Mouse (Mus musculus): ENCODE measurements around the gene Rhbdl1. TPM values are rescaled to one million over a fixed set of nuclear protein-coding genes. Genes with fewer than 3 reads are reported as not detected.

Rhbdl1 gene
- polyA plus RNA-seq, 1 experiment, result 2.1 TPM

DNA sequence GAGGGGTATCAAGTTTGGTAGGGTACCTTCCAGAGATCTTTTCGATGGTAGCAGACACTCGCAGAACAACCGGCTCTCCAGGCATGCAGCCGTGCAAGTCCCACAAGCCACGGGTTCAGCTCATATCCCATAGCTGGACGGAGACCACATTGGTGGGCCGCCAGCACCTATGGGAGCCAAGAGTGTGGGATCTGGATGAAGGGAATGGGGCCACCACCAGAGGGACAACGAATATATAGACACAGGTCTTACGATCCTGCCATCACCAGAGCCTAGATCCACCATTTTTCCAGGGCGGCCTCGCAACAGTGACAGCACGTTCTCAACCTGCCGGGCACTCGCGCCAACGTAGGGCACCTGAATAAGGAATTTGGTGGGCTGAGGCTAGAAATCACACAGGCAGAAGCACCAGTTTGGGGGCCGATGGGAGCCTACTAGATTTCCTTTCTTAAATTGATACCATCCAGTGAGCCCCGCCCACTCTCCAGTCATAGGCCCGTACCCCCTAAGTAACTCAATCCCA lies 45.7 kb downstream of the Rhbdl1 start:
- peak overlapping the region; percentile 93 for H3K4me3 ChIP-seq (ENCODE audit: control insufficient read depth, low read depth, low read length)
- H3K36me3 ChIP-seq (ENCODE audit: control insufficient read depth, insufficient read depth, low read length), result no peaks in the 10 kb centered on the region
- no peaks in the 10 kb centered on the region for H3K27me3 ChIP-seq (ENCODE audit: control insufficient read depth, insufficient read depth, low read length)
- H3K4me1 ChIP-seq (ENCODE audit: control insufficient read depth, insufficient read depth, low read length), result peaks cover 19% of the 10 kb centered on the region
- H3K27ac ChIP-seq (ENCODE audit: control insufficient read depth, insufficient read depth, low read depth, low read length), result peak overlapping the region; percentile 80; the same call in 1 of the 2 replicates
- TF ChIP-seq CTCF (IDR thresholded peaks at IDR 0.05; ENCODE audit: control insufficient read depth, insufficient read depth, insufficient replicate concordance, low read depth, low read length), result no peak
- TF ChIP-seq POLR2A (IDR thresholded peaks at IDR 0.05; ENCODE audit: control insufficient read depth, low read depth, low read length), result no peak

GRCm38 (mm10) chr17:25786781-25787504 lies 50.2 kb downstream of the Rhbdl1 start:
- Histone ChIP-seq H3K27ac (ENCODE audit: control insufficient read depth, insufficient read depth, low read depth, low read length) (no peak overlapping the region), H3K4me3 (ENCODE audit: control insufficient read depth, low read depth, low read length) (no peak overlapping the region), H3K36me3 (ENCODE audit: control insufficient read depth, insufficient read depth, low read length) (peaks cover 3% of the 10 kb centered on the region), H3K4me1 (ENCODE audit: control insufficient read depth, insufficient read depth, low read length) (peaks cover 16% of the 10 kb centered on the region), H3K27me3 (ENCODE audit: control insufficient read depth, insufficient read depth, low read length) (no peaks in the 10 kb centered on the region)
- no peak for TF ChIP-seq CTCF (IDR thresholded peaks at IDR 0.05; ENCODE audit: control insufficient read depth, insufficient read depth, insufficient replicate concordance, low read depth, low read length)
- no peak for TF ChIP-seq POLR2A (IDR thresholded peaks at IDR 0.05; ENCODE audit: control insufficient read depth, low read depth, low read length)

DNA sequence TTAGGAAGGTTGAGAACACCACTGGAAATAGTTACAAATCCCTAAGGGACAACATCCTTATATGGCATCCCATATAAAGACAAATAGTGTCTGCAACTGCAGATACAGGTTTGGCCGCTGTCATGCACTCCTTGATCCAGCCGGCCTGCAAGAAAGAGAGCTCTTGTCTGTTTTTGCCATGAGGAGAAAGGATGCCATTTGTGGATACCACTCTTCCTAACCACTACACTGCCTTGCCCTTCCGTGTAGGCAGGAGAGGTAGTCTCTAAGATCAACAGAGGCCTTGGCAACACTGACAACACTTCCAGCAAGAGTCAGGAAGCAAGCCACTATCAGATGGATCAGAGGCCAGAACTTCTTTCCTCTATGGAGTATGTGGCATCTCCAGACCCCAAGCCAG lies 50.8 kb downstream of the Rhbdl1 start, which contains the start of gene Ccdc78:
Gene Ccdc78 (plus strand): TSS at position 301 of the 400 bp plus-strand sequence.
- Histone ChIP-seq H3K36me3 (ENCODE audit: control insufficient read depth, insufficient read depth, low read length) (peaks cover 3% of the 10 kb centered on the region), H3K27ac (ENCODE audit: control insufficient read depth, insufficient read depth, low read depth, low read length) (peak within 1 kb of the TSS; percentile 71), H3K27me3 (ENCODE audit: control insufficient read depth, insufficient read depth, low read length) (no peaks in the 10 kb centered on the region), H3K4me3 (ENCODE audit: control insufficient read depth, low read depth, low read length) (peak within 1 kb of the TSS; percentile 87), H3K4me1 (ENCODE audit: control insufficient read depth, insufficient read depth, low read length) (peaks cover 12% of the 10 kb centered on the region)
- TF ChIP-seq POLR2A (IDR thresholded peaks at IDR 0.05; ENCODE audit: control insufficient read depth, low read depth, low read length) (no peak), CTCF (IDR thresholded peaks at IDR 0.05; ENCODE audit: control insufficient read depth, insufficient read depth, insufficient replicate concordance, low read depth, low read length) (no peak)

- Histone ChIP-seq H3K4me3 (ENCODE audit: control insufficient read depth, low read depth, low read length) (peak within 1 kb of the TSS; percentile 87), H3K27ac (ENCODE audit: control insufficient read depth, insufficient read depth, low read depth, low read length) (peak within 1 kb of the TSS; percentile 71), H3K4me1 (ENCODE audit: control insufficient read depth, insufficient read depth, low read length) (peaks cover 11% of the 10 kb centered on the region), H3K36me3 (ENCODE audit: control insufficient read depth, insufficient read depth, low read length) (peaks cover 3% of the 10 kb centered on the region), H3K27me3 (ENCODE audit: control insufficient read depth, insufficient read depth, low read length) (no peaks in the 10 kb centered on the region)
- TF ChIP-seq POLR2A (IDR thresholded peaks at IDR 0.05; ENCODE audit: control insufficient read depth, low read depth, low read length) (peak; percentile 86; the same call in 1 of the 2 replicates), CTCF (IDR thresholded peaks at IDR 0.05; ENCODE audit: control insufficient read depth, insufficient read depth, insufficient replicate concordance, low read depth, low read length) (0 out of 2 replicates have a peak, but pooled peaks have one; percentile 7)
Measured at GRCm38 (mm10) chr17:25785281-25785745, 51.8 kb downstream of the Rhbdl1 start, which contains the start of gene Haghl. Gene Haghl, minus strand, starts transcription at chr17:25785673.

Other genes with a start within 250 kb of the Rhbdl1 start
- 0.44 and 0.84 TPM in 2 replicates for gene Gng13, start 120.1 kb downstream of the Rhbdl1 start, polyA plus RNA-seq (2012; rRNA removed)
- 16.1 and 18.9 TPM in 2 replicates for gene Chtf18, start 109.9 kb downstream of the Rhbdl1 start, polyA plus RNA-seq (2012; rRNA removed)
- gene Rpusd1, start 109.6 kb downstream of the Rhbdl1 start, polyA plus RNA-seq (2012; rRNA removed), result 8.3 and 9.8 TPM in 2 replicates
- gene Mslnl, start 101.3 kb downstream of the Rhbdl1 start, polyA plus RNA-seq (2012; rRNA removed), result 0.65 and 1.0 TPM in 2 replicates
- gene Msln, start 82.9 kb downstream of the Rhbdl1 start, polyA plus RNA-seq (2012; rRNA removed), result 0.63 and 0.82 TPM in 2 replicates
- 17.9 and 20.3 TPM in 2 replicates for gene Narfl, start 63.5 kb downstream of the Rhbdl1 start, polyA plus RNA-seq (2012; rRNA removed)
- 81.1 and 83.4 TPM in 2 replicates for gene Haghl, start 51.6 kb downstream of the Rhbdl1 start, polyA plus RNA-seq (2012; rRNA removed)
- 1.3 and 1.6 TPM in 2 replicates for gene Ccdc78, start 50.7 kb downstream of the Rhbdl1 start, polyA plus RNA-seq (2012; rRNA removed)
- 49.8 and 55.5 TPM in 2 replicates for gene Fam173a, start 44.4 kb downstream of the Rhbdl1 start, polyA plus RNA-seq (2012; rRNA removed)
- gene AC134908.4, start 41.6 kb downstream of the Rhbdl1 start, polyA plus RNA-seq (2012; rRNA removed), result not detected in 2 replicates
- 19.4 and 21.1 TPM in 2 replicates for gene Metrn, start 40.2 kb downstream of the Rhbdl1 start, polyA plus RNA-seq (2012; rRNA removed)
- gene Fbxl16, start 28.2 kb downstream of the Rhbdl1 start, polyA plus RNA-seq (2012; rRNA removed), result 6.2 and 7.1 TPM in 2 replicates
- 35.8 and 36.0 TPM in 2 replicates for gene Wdr24, start 13.7 kb downstream of the Rhbdl1 start, polyA plus RNA-seq (2012; rRNA removed)
- 16.4 and 18.6 TPM in 2 replicates for gene Jmjd8, start 8.4 kb downstream of the Rhbdl1 start, polyA plus RNA-seq (2012; rRNA removed)
- gene Stub1, start 3.9 kb downstream of the Rhbdl1 start, polyA plus RNA-seq (2012; rRNA removed), result 81.1 and 82.0 TPM in 2 replicates
- 9.0 and 11.2 TPM in 2 replicates for gene Gm20683, start 4.5 kb upstream of the Rhbdl1 start, polyA plus RNA-seq (2012; rRNA removed)
- 37.5 and 38.7 TPM in 2 replicates for gene Rhot2, start 7.6 kb upstream of the Rhbdl1 start, polyA plus RNA-seq (2012; rRNA removed)
- gene Wdr90, start 24.2 kb upstream of the Rhbdl1 start, polyA plus RNA-seq (2012; rRNA removed), result 49.9 and 54.9 TPM in 2 replicates
- 28.2 and 28.8 TPM in 2 replicates for gene Mcrip2, start 31.5 kb upstream of the Rhbdl1 start, polyA plus RNA-seq (2012; rRNA removed)
- gene Mettl26, start 37.8 kb upstream of the Rhbdl1 start, polyA plus RNA-seq (2012; rRNA removed), result 49.8 and 56.2 TPM in 2 replicates
- gene Wfikkn1, start 43.6 kb upstream of the Rhbdl1 start, polyA plus RNA-seq (2012; rRNA removed), result 0.96 and 0.98 TPM in 2 replicates
- 30.2 and 31.9 TPM in 2 replicates for gene Rab40c, start 82.4 kb upstream of the Rhbdl1 start, polyA plus RNA-seq (2012; rRNA removed)
- gene Pigq, start 107.6 kb upstream of the Rhbdl1 start, polyA plus RNA-seq (2012; rRNA removed), result 21.4 and 24.4 TPM in 2 replicates
- 0.40 and 0.69 TPM in 2 replicates for gene Nhlrc4, start 107.7 kb upstream of the Rhbdl1 start, polyA plus RNA-seq (2012; rRNA removed)
- 0.10 and 0.20 TPM in 2 replicates for gene A930017K11Rik, start 115.3 kb upstream of the Rhbdl1 start, polyA plus RNA-seq (2012; rRNA removed)
- gene Capn15, start 148.5 kb upstream of the Rhbdl1 start, polyA plus RNA-seq (2012; rRNA removed), result 20.1 and 22.1 TPM in 2 replicates
- gene Rab11fip3, start 232.3 kb upstream of the Rhbdl1 start, polyA plus RNA-seq (2012; rRNA removed), result 35.2 and 37.5 TPM in 2 replicates